Mouse (Mus musculus): ENCODE measurements around the gene Zfp784. TPM values are rescaled to one million over a fixed set of nuclear protein-coding genes. Genes with fewer than 3 reads are reported as not detected.

Zfp784 gene
- polyA plus RNA-seq (2012; ENCODE audit: low replicate concordance): 4.2 and 6.3 TPM in 2 replicates

GRCm38 (mm10) chr7:5038109-5038732, at the start of gene Zfp784:
Gene Zfp784 (minus strand): TSS chr7:5038446.

DNA sequence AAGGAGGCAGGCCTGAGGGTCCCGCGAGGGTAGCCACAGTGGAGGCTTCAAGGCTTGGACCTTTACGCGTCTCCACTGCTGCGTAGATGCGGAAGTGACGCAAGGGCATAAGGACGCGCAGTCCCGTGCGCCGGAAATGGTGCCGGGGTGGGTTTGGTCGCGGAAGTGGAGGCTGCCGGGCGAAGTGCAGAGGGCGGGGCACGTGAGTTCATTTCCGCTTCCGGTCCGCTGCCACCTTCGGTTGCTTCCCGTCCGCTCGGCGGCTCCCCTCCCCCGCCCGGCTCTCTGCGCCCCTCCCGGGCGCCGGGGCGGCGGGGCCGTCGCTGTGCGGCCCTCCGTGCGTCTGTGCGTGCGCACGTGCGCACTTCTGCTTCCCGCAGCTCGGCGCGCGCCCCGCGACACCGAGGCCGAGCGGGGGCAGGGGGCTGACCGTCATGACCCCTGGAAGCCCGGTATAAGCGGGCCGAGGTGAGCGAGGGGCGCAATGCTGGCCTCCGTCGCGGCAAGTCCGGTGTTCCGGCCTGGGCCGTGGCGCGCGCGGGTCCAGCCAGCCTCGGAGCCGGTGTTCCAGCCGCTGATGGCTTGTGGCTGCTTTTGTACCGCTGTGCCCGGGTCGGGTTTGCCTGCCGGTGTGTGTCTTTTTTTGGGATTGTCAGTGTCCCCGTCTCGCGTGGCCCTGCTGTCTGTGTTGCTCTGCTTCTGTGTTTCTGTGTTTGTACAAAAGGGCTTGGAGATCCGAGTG, 41.9 kb upstream of the Zfp784 start, which contains the start of gene Epn1:
Epn1 (plus strand) TSS at position 226 of the 742 bp plus-strand sequence.

DNA sequence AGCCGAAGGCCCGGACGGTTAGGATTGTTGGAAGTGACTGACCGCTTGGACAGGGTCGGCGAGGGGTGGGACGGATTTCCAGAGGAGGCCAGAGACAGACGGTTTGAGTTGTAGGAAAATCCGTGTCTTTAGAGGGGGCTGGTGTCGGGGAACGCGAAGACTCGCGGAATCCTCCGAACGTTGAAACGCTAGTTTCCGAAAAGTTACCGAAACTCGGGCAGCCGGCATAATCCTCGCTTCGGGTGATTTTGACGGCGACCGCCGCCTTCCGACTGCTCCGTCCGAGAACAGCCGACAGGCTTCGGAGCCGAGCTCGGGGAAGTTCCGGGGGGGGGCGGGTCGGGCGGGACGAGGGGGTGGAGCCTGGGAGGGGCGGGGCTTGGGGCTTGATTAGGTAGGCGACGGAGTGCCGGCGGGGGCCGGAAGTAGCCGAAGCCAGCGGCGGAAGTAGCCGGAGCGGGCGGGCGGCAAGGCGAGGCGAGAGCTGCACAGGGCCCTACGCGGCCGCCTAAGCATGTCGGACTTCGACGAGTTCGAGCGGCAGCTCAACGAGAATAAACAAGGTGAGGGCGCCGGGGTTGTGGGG, 23.6 kb upstream of the Zfp784 start, which contains the start of gene U2af2:
U2af2 (plus strand) TSS at position 370 of the 586 bp plus-strand sequence.

GRCm38 (mm10) chr7:5051193-5052192, 13.2 kb upstream of the Zfp784 start, which contains the start of gene Zfp580:
Gene Zfp580 (plus strand): TSS chr7:5051538.

GRCm38 (mm10) chr7:5033818-5034217, 4.4 kb downstream of the Zfp784 start, which contains the start of gene 4632433K11Rik:
Gene 4632433K11Rik (plus strand): TSS chr7:5034118.

GRCm38 (mm10) chr7:5020000-5020681, 18.1 kb downstream of the Zfp784 start, which contains the start of the genes Zfp865 and Ccdc106:
Gene Zfp865 (plus strand): TSS chr7:5020376.
Gene Ccdc106 (plus strand): TSS chr7:5020553.

GRCm38 (mm10) chr7:5015118-5016001, 22.9 kb downstream of the Zfp784 start, which contains the start of gene Gm44973:
Gene Gm44973 (plus strand): TSS chr7:5015496.

DNA sequence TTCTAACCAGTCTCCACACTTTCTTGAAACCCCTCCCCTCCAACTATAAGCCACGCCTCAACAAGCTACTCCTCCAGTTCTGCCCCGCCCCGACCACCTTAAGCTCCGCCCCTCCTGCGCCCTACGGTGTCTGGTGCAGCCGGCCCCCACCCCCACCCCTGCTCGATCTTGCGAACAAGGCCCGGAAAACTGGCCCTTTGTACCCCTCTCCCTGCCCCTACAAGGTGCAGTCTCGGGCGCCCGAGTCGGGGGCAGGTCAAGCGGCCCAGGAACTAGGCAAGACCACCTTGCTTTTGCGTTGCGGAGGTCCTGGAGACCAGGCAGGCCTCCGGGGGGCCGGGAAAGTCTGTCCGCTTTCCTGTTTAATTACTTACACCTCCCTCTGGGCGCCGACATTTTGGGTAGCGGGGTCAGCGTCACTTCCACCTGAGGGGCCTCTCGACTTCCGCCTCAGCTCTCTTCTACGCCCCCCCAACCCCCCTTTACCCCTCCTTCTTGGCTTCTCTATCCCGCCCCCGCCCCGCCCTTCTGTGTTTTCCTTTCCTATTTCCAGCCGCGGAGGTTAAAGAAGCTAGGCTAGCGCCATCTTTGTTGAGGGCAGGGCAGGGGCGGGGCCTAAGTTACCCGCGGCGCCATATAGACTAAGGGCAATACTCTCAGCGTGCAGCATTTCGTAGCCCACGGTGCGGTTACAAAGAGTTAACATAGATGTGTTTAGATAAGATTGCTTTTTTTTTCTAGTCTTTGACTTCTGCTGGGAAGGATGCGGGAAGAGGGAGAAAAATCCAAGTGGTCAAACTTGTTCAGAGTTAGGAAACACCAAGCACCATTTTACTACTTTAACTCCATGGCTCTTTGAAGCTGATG, 23.8 kb downstream of the Zfp784 start, which contains the start of the genes Zfp524 and Fiz1:
Zfp524 (plus strand) TSS at position 165 of the 867 bp plus-strand sequence.
Fiz1 (minus strand) TSS at position 447 of the 867 bp plus-strand sequence.

DNA sequence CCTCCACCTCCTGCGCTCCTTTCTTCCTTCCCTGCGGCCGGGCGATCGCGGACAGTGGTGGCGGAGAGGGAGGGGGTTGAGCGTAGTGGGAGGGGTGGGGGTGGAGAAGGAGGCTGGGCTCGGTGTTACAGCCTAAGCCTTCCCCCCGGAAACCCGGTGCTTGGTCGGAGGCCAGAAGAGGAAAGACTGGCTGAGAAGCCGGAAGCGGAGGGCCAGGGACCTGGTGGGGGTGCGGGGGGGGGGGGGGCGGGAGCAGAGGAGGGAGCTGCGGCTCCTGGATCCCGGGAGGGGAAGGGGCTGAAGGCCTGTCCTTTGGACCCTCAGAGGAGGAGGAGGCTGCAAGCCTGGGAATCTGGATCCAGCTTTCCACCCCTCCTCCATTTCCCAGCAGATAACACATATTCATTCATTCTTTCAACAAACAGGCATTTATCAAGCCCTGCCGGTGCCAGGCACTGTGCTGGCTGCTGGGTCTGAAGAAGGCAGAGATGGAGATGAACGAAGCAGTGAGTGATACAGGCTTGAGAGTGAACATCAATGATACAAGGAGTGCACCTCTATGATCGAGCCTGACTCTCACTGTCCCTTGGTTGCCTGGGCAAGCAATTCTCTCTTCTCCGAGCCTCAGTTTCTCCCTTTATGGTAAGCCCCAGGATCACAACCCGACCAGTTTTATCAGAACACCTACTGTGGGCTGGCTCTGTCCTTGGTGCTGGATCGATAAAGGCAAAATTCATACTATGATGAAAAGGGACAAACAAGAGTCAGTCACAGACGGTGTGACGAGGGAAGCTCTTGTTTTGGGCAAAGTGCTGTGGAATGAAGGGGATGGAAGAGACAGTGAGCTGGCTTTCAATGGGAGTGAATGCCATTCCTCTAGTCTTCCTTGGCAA, 42.0 kb downstream of the Zfp784 start, which contains the start of gene Zfp579:
Zfp579 (minus strand) TSS at position 156 of the 893 bp plus-strand sequence.

Other genes starting within 250 kb of the Zfp784 start
- gene Tmem238, start 248.8 kb downstream of the Zfp784 start, polyA plus RNA-seq (2012; ENCODE audit: low replicate concordance): 22.8 and 58.3 TPM in 2 replicates
- gene Rpl28, start 245.6 kb downstream of the Zfp784 start, polyA plus RNA-seq (2012; ENCODE audit: low replicate concordance): 2,892 and 4,049 TPM in 2 replicates
- gene Ube2s, start 225.9 kb downstream of the Zfp784 start, polyA plus RNA-seq (2012; ENCODE audit: low replicate concordance): 104 and 125 TPM in 2 replicates
- 0.09 and 1.7 TPM in 2 replicates for gene Shisa7, start 193.8 kb downstream of the Zfp784 start, polyA plus RNA-seq (2012; ENCODE audit: low replicate concordance)
- gene Isoc2b, start 168.2 kb downstream of the Zfp784 start, polyA plus RNA-seq (2012; ENCODE audit: low replicate concordance): 1.5 and 1.6 TPM in 2 replicates
- gene Isoc2a, start 161.3 kb downstream of the Zfp784 start, polyA plus RNA-seq (2012; ENCODE audit: low replicate concordance): 3.7 and 21.0 TPM in 2 replicates
- 0.17 TPM in 1 of 2 replicates, not detected in the other for gene Gm36210, start 131.9 kb downstream of the Zfp784 start, polyA plus RNA-seq (2012; ENCODE audit: low replicate concordance)
- 49.2 and 81.2 TPM in 2 replicates for gene Zfp628, start 123.2 kb downstream of the Zfp784 start, polyA plus RNA-seq (2012; ENCODE audit: low replicate concordance)
- gene Nat14, start 116.4 kb downstream of the Zfp784 start, polyA plus RNA-seq (2012; ENCODE audit: low replicate concordance): 1.9 and 3.5 TPM in 2 replicates
- 0.11 and 0.21 TPM in 2 replicates for gene Ssc5d, start 112.7 kb downstream of the Zfp784 start, polyA plus RNA-seq (2012; ENCODE audit: low replicate concordance)
- 0.25 and 0.81 TPM in 2 replicates for gene Sbk2, start 74.0 kb downstream of the Zfp784 start, polyA plus RNA-seq (2012; ENCODE audit: low replicate concordance)
- gene Sbk3, start 67.3 kb downstream of the Zfp784 start, polyA plus RNA-seq (2012; ENCODE audit: low replicate concordance): not detected in 2 replicates
- 57.7 and 140 TPM in 2 replicates for gene Zfp579, start 42.3 kb downstream of the Zfp784 start, polyA plus RNA-seq (2012; ENCODE audit: low replicate concordance)
- 60.5 and 72.3 TPM in 2 replicates for gene Zfp524, start 24.0 kb downstream of the Zfp784 start, polyA plus RNA-seq (2012; ENCODE audit: low replicate concordance)
- 31.6 and 47.8 TPM in 2 replicates for gene Fiz1, start 23.7 kb downstream of the Zfp784 start, polyA plus RNA-seq (2012; ENCODE audit: low replicate concordance)
- 55.5 TPM in 1 of 2 replicates, not detected in the other for gene Gm44973, start 22.9 kb downstream of the Zfp784 start, polyA plus RNA-seq (2012; ENCODE audit: low replicate concordance)
- gene Zfp865, start 18.1 kb downstream of the Zfp784 start, polyA plus RNA-seq (2012; ENCODE audit: low replicate concordance): 97.4 and 264 TPM in 2 replicates
- 0.99 and 2.0 TPM in 2 replicates for gene Ccdc106, start 17.9 kb downstream of the Zfp784 start, polyA plus RNA-seq (2012; ENCODE audit: low replicate concordance)
- gene 4632433K11Rik, start 4.3 kb downstream of the Zfp784 start, polyA plus RNA-seq (2012; ENCODE audit: low replicate concordance): not detected in 2 replicates
- 27.8 and 63.8 TPM in 2 replicates for gene Zfp580, start 13.1 kb upstream of the Zfp784 start, polyA plus RNA-seq (2012; ENCODE audit: low replicate concordance)
- 344 and 667 TPM in 2 replicates for gene U2af2, start 23.7 kb upstream of the Zfp784 start, polyA plus RNA-seq (2012; ENCODE audit: low replicate concordance)
- gene Epn1, start 41.8 kb upstream of the Zfp784 start, polyA plus RNA-seq (2012; ENCODE audit: low replicate concordance): 685 and 1,033 TPM in 2 replicates
- gene Rfpl4, start 78.5 kb upstream of the Zfp784 start, polyA plus RNA-seq (2012; ENCODE audit: low replicate concordance): not detected in 2 replicates
- 0.20 and 0.23 TPM in 2 replicates for gene Rasl2-9, start 87.5 kb upstream of the Zfp784 start, polyA plus RNA-seq (2012; ENCODE audit: low replicate concordance)
- gene Vmn1r55, start 111.2 kb upstream of the Zfp784 start, polyA plus RNA-seq (2012; ENCODE audit: low replicate concordance): not detected in 2 replicates
- not detected in 2 replicates for gene Vmn1r56, start 158.3 kb upstream of the Zfp784 start, polyA plus RNA-seq (2012; ENCODE audit: low replicate concordance)
- not detected in 2 replicates for gene Vmn1r57, start 180.0 kb upstream of the Zfp784 start, polyA plus RNA-seq (2012; ENCODE audit: low replicate concordance)